Mouse (Mus musculus) embryonic facial prominence, embryonic 11.5 days (tissue): Measurements from ENCODE around the gene Nbea. TPM values are rescaled to one million over a fixed set of nuclear protein-coding genes. Genes with fewer than 3 reads are reported as not detected.

ENCODE experiments used
- ATAC-seq: fragments of 200-750 bp; cut with Nextera tagmentation; replicated peaks from 2 replicates; pipeline ENCODE4 v1.8.0; 2017; ENCODE audit warnings: low read depth; ENCODE audit not compliant: insufficient number of reproducible peaks, low FRiP score, low TSS enrichment
- DNase-seq: peaks from one replicate; pipeline ENCODE4 v3.0.0-alpha.2; 2015; ENCODE audit warnings: low spot score
- H3K27ac ChIP-seq: fragments of 300-500 bp; sonication (generic); replicated peaks from 2 replicates; pipeline ENCODE4 v1.5.1; 2014; ENCODE audit warnings: mild to moderate bottlenecking, low read depth, low read length, control low read depth
- H3K27me3 ChIP-seq: fragments of 300-500 bp; sonication (generic); 2 replicates; pipeline ENCODE4 v1.6.1; 2014; ENCODE audit warnings: mild to moderate bottlenecking, low read length, moderate library complexity, mixed read lengths; ENCODE audit not compliant: control insufficient read depth, insufficient read depth
- H3K36me3 ChIP-seq: fragments of 300-500 bp; sonication (generic); replicated peaks from 2 replicates; pipeline ENCODE4 v1.6.1; 2014; ENCODE audit warnings: low read depth, mild to moderate bottlenecking, low read length, moderate library complexity, mixed read lengths; ENCODE audit not compliant: control insufficient read depth, insufficient read depth
- H3K4me1 ChIP-seq: fragments of 300-500 bp; sonication (generic); 2 replicates; pipeline ENCODE4 v1.6.1; 2014; ENCODE audit warnings: low read length, mixed read lengths; ENCODE audit not compliant: control insufficient read depth, insufficient read depth
- H3K4me2 ChIP-seq: fragments of 300-500 bp; sonication (generic); 2 replicates; pipeline ENCODE4 v1.6.1; 2014; ENCODE audit warnings: low read depth, mild to moderate bottlenecking, control low read depth, low read length, moderate library complexity
- H3K4me3 ChIP-seq: fragments of 300-500 bp; sonication (generic); 2 replicates; pipeline ENCODE4 v1.5.1; 2014; ENCODE audit warnings: low read depth, low read length, control low read depth
- H3K9ac ChIP-seq: fragments of 300-500 bp; sonication (generic); replicated peaks from 2 replicates; pipeline ENCODE4 v1.6.1; 2014; ENCODE audit warnings: mild to moderate bottlenecking, control low read depth, low read length
- H3K9me3 ChIP-seq: fragments of 300-500 bp; sonication (generic); replicated peaks from 2 replicates; pipeline ENCODE4 v1.6.1; 2016; ENCODE audit warnings: mild to moderate bottlenecking, low read length, inconsistent platforms, mixed read lengths; ENCODE audit not compliant: control insufficient read depth
- WGBS: fragments of 180-500 bp; shearing (Covaris S2); extraction: QIAGEN DNeasy Blood & Tissue Kit; methylation state at CpG from one replicate; pipeline ENCODE4 v1.1.7; 2014; 5-methylcytosine and 5-hydroxymethylcytosine counted together
- polyA plus RNA-seq: library from polyadenylated mRNA; unstranded; fragments of >200 nt; fragmentation: Nextera tagmentation; extraction: Ambion mirVana; gene quantifications from 2 replicates; pipeline ENCODE4 v1.2.1, GENCODE M21; 2014

The Nbea gene
- polyA plus RNA-seq, 1 experiment from 2014 or later, result 22.6 TPM

DNA sequence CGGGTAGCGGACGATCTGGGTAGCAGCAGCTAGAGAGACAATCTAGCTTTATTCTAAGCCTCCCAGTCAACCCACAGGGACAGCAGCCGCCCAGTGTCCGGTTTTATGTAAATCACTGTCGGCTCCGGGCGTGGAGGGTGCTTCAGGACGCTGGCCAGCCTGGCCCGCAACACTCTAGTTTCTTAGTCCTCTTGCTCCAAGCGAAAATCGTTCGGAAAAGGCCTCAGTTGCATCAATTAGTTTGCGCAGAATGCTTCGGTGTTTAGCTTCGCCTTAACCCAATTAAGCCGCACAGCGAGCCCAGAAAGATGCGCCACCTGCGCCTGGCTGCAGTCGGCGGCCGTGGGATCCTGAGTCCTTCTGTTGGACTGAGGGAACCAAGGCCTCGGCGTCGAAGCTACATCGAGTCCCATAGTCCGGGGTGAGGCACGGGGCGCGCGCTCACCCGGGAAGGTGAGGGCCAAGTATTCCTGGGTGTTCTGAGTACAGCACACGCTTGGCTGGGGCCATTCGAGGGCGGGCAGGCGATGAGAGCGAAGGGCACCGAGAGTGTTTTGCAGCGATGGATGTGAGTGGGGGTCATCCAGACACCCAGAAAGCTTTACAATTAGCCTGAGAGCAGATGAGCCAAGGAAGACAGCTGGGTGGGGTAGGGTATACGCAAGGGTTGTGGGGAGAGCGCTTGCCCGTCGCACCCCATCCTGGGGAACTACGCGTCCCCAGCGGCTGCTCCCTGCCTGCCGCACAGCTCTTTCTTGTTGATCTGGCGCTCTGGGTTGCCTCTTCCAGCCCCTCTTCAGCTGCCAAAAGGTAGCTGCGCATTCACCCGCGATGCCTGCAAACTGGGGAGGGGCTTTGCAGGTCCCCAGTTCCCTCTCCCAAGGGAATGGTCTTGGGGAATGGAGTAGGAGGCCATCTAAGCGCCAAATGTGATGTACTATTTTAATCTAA lies 403.1 kb downstream of the Nbea start:
- Histone ChIP-seq H3K27me3 (peaks cover 2% of the 10 kb centered on the region; the same call in 1 of the 2 replicates), H3K9ac (peak overlapping the region; percentile 67)
- peak; percentile 60 for ATAC-seq

GRCm38 (mm10) chr3:55778764-55779730 lies 404.5 kb downstream of the Nbea start:
- Histone ChIP-seq H3K9me3 (no peaks in the 10 kb centered on the region), H3K36me3 (no peaks in the 10 kb centered on the region), H3K27ac (no peak overlapping the region), H3K4me2 (peak overlapping the region; percentile 25), H3K4me1 (peaks cover 3% of the 10 kb centered on the region; the same call in 1 of the 2 replicates), H3K4me3 (no peak overlapping the region), H3K27me3 (peaks cover 2% of the 10 kb centered on the region; the same call in 1 of the 2 replicates), H3K9ac (no peak overlapping the region)
- DNase-seq (no peak), ATAC-seq (no peak)
- 18% methylated on average over 8 of the region's 8 CpGs for WGBS

More for the DNA sequence above, 403.1 kb downstream of the Nbea start:
- WGBS, result under 1% methylated on average over 53 of the region's 53 CpGs
- Histone ChIP-seq H3K4me3 (peak overlapping the region; percentile 35), H3K27ac (peak overlapping the region; percentile 48), H3K9me3 (no peaks in the 10 kb centered on the region), H3K4me1 (peaks cover 3% of the 10 kb centered on the region; the same call in 1 of the 2 replicates), H3K4me2 (peak overlapping the region; percentile 81), H3K36me3 (no peaks in the 10 kb centered on the region)
- DNase-seq, result peak; percentile 56

GRCm38 (mm10) chr3:55777501-55777900 lies 406.0 kb downstream of the Nbea start:
- 64% methylated on average over 4 of the region's 4 CpGs for WGBS
- Histone ChIP-seq H3K27me3 (peaks cover 2% of the 10 kb centered on the region; the same call in 1 of the 2 replicates), H3K36me3 (no peaks in the 10 kb centered on the region), H3K4me2 (no peak overlapping the region), H3K9ac (no peak overlapping the region), H3K27ac (no peak overlapping the region), H3K4me1 (peaks cover 3% of the 10 kb centered on the region; the same call in 1 of the 2 replicates), H3K4me3 (no peak overlapping the region), H3K9me3 (no peaks in the 10 kb centered on the region)
- no peak for ATAC-seq
- no peak for DNase-seq

- no peaks in the 10 kb centered on the region for H3K27me3 ChIP-seq
- H3K9me3 ChIP-seq, result no peaks in the 10 kb centered on the region
- H3K4me3 ChIP-seq, result no peak overlapping the region
- peaks cover 3% of the 10 kb centered on the region; the same call in 1 of the 2 replicates for H3K4me1 ChIP-seq
- no peaks in the 10 kb centered on the region for H3K36me3 ChIP-seq
- no peak overlapping the region for H3K4me2 ChIP-seq
- no peak overlapping the region for H3K27ac ChIP-seq
- DNase-seq, result no peak
- no peak for ATAC-seq
- no peak overlapping the region for H3K9ac ChIP-seq
- 83% methylated on average over 6 of the region's 6 CpGs for WGBS
Observed at GRCm38 (mm10) chr3:55775753-55776152, 407.7 kb downstream of the Nbea start.

DNA sequence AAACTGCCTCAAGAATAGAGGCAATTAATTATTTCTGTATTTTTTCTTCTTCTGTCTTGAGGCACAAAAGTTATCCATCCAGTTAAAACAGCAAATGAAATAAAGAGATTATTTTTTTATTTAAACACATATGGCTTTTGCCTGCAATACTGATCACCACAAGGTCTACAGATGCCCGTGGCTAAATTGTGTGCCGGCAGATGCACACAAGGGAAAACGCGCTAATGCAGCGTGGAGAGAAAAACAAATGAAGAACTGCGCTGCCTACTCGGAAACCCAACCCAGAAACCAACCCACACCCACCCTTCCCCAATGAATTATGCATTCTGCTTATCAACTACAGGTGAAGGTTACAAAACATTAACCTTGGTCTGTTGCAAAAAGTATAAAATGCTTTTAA lies 408.3 kb downstream of the Nbea start:
- no peak for ATAC-seq
- Histone ChIP-seq H3K36me3 (no peaks in the 10 kb centered on the region), H3K4me3 (no peak overlapping the region), H3K4me1 (peaks cover 2% of the 10 kb centered on the region; the same call in 1 of the 2 replicates), H3K9ac (no peak overlapping the region), H3K9me3 (no peaks in the 10 kb centered on the region), H3K27me3 (no peaks in the 10 kb centered on the region), H3K4me2 (no peak overlapping the region), H3K27ac (no peak overlapping the region)
- WGBS, result 35% methylated on average over 7 of the region's 7 CpGs
- no peak for DNase-seq

GRCm38 (mm10) chr3:55774203-55774602 lies 409.3 kb downstream of the Nbea start:
- ATAC-seq (no peak), DNase-seq (no peak)
- no peak overlapping the region for H3K4me3 ChIP-seq
- no peak overlapping the region for H3K27ac ChIP-seq
- no peak overlapping the region for H3K4me2 ChIP-seq
- H3K36me3 ChIP-seq, result no peaks in the 10 kb centered on the region
- H3K4me1 ChIP-seq, result no peaks in the 10 kb centered on the region
- H3K27me3 ChIP-seq, result no peaks in the 10 kb centered on the region
- no peaks in the 10 kb centered on the region for H3K9me3 ChIP-seq
- WGBS, result 51% methylated on average over 6 of the region's 6 CpGs
- no peak overlapping the region for H3K9ac ChIP-seq

DNA sequence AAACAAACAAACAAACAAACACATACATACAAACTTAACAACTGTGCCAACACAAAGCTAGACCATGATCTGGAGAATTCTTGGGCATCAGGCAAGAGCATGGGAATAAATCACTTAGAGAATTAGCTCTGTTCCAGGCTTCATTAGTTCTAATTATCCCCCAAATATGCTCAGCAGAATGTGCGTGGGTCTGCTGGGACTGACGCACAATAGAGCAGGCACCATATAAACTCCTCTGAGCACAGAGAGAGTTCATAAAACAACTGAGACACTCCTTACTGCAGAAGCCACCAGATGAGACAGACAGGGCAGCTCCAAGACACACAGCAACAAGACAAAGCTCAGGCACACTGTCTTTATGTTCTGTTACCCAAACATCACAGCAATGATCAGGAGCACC lies 414.2 kb downstream of the Nbea start:
- no peak overlapping the region for H3K27ac ChIP-seq
- 68% methylated on average over 2 of the region's 2 CpGs for WGBS
- ATAC-seq (no peak), DNase-seq (no peak)
- no peak overlapping the region for H3K9ac ChIP-seq
- H3K4me1 ChIP-seq, result no peaks in the 10 kb centered on the region
- H3K9me3 ChIP-seq, result no peaks in the 10 kb centered on the region
- H3K4me3 ChIP-seq, result no peak overlapping the region
- no peaks in the 10 kb centered on the region for H3K27me3 ChIP-seq
- no peak overlapping the region for H3K4me2 ChIP-seq
- H3K36me3 ChIP-seq, result no peaks in the 10 kb centered on the region
